Mouse (Mus musculus) heart, postnatal 0 days (tissue): ENCODE results near the gene Nup93.

Experiments used
- CTCF ChIP-seq: IDR thresholded peaks from 2 replicates; pipeline ENCODE4 v1.5.1; 2016; ENCODE audit warnings: antibody characterized with exemption, control low read depth, low read depth
- EP300 ChIP-seq: IDR thresholded peaks from 2 replicates; pipeline ENCODE4 v1.6.1; 2016; ENCODE audit warnings: antibody characterized with exemption, low read depth

GRCm38 (mm10) chr8:94273289-94273850, 59.0 kb downstream of the Nup93 start:
- TF ChIP-seq CTCF (no peak), EP300 (no peak)
